Mouse (Mus musculus) heart, adult 11 months (tissue): Measurements from ENCODE around the gene Mrpl45.
A peak's percentile ranks its signal among the peaks of the same experiment; 100 is the strongest.
"Not testable (repeated sequence)": the region's sequence is repeated elsewhere in the genome, so short reads cannot be mapped to it uniquely, and the experiment has no call there.

Source experiments
- DNase-seq: peaks from one replicate; pipeline ENCODE4 v3.0.0; 2022

The Mrpl45 gene

GRCm38 (mm10) chr11:97299939-97300338 is 15.6 kb upstream of the Mrpl45 start:
- no peak for DNase-seq

GRCm38 (mm10) chr11:97301406-97301805 is 14.1 kb upstream of the Mrpl45 start:
- no peak for DNase-seq

DNA sequence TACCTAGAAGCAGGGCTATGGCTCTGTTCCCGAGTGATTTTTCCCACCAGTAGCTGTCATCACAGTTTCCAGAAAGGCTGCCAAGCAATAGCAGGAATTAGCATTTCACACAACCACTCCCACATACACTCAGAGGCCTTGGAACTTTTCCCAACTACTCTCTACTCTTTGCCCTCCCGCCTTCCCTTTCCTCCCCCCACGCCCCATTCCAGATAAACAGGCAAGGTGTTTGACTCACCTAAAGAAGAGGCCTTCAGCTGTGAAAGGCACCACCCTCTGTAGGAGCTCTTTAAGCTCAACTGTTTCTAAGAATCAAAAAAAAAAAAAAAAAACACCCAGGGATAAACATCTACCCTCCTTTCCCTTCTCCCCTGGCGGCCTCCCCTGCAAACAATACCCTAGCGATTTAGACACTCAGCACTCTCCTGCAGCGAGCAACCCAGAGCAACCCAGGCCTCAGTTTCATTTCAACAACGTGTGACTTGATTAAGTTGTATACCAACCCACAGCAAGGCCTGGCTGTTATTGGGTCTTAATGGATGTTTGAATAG is 13.2 kb upstream of the Mrpl45 start:
- peak; percentile 98 for DNase-seq

GRCm38 (mm10) chr11:97304631-97305030 is 10.9 kb upstream of the Mrpl45 start:
- DNase-seq = no peak

DNA sequence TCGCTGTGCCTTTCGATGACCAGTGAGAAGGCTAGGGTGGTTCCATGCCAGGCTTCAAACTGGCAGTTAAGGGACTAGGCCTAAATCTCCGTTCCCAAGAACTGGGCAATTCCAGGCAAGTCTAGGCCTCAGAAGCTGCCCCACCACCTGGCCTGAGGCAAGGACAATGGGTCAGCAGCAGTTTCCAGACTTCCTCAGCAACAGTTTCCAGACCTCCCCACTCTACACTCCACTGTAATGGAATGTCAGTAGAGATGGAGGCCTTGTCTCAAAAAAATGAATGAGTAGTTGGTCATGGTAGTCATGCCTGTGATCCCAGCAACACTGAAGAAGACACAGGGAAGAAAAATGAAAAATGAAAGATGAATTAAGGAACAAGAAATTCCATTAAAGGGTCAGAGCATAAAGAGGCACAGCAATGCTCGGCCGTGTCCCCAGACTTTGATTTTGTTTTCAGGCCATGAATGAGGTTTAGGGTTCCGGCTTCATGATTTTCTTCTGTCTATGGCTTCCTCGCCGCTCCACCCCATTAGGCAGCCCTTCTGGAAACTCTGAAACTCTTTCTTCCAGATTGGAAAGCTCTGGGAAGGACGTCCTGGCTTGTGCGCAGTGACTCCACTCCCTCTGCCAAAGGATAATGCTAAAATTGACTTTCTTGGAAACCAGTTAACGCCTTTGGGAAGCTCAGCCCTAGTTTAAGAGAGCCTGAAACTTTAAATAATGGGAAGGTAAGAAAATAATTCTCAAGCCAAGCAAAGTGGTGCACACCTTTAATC is 8.0 kb upstream of the Mrpl45 start:
- peak; percentile 90 for DNase-seq

GRCm38 (mm10) chr11:97308806-97309450 is 6.6 kb upstream of the Mrpl45 start:
- no peak for DNase-seq

DNA sequence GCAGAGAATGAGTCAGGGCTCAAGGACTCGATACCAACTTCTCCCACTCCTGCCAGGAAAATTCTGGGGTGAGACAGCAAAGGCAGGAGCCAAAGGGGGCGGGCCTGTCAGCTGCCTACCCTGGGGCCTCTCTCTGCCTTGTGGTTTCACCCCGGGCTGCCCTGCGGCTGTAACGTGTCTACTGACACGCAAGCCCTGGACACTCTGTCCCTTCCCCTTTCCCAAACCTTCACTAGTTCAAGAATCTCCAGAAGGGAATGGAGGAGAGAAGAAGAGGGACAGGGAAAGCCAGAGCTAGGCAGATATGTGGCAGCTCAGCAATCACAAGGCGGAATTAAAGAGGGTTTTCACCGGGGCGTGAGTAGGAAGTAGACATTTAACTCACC is 6.1 kb upstream of the Mrpl45 start:
- peak; percentile 99 for DNase-seq

GRCm38 (mm10) chr11:97309911-97310571 is 5.5 kb upstream of the Mrpl45 start:
- DNase-seq = peak; percentile 97

GRCm38 (mm10) chr11:97310895-97311631 is 4.5 kb upstream of the Mrpl45 start:
- DNase-seq = peak; percentile 95

DNA sequence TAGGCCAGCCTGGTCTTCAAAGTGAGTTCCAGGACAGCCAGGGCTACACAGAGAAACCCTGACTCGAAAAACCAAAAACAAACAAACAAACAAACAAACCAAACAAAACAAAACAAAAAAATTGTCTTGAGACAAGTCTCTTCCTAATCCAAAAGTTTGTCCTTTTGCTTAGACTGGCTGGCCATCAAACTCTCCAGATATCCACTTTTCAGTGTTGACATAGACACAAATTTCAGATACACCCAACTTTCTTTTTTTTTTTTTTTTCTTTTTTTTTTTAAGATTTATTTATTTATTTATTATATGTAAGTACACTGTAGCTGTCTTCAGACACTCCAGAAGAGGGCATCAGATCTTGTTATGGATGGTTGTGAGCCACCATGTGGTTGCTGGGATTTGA is 2.6 kb upstream of the Mrpl45 start:
- not testable (repeated sequence) for DNase-seq

GRCm38 (mm10) chr11:97314110-97314509 is 1.4 kb upstream of the Mrpl45 start:
- DNase-seq = no peak

GRCm38 (mm10) chr11:97314751-97315503 is 589 bp upstream of the Mrpl45 start:
- no peak for DNase-seq

DNA sequence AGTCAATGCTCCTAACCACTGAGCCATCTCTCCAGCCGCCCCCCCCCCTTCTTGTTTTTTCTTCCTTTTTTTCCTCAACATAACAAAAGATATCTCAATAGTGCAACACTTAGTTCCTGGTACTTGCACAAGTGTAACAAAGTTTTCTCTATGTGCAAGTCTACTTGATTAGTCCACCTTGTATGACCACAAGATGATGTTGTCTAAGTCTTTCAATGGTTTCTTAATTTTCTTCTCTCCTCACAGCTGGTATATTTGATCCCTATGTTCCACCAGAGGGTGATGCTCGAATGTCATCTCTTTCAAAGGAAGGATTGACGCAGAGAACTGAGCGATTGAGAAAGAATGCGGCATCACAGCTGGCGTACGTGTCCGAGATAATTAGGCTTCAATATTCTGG is 5.7 kb downstream of the Mrpl45 start:
- no peak for DNase-seq

DNA sequence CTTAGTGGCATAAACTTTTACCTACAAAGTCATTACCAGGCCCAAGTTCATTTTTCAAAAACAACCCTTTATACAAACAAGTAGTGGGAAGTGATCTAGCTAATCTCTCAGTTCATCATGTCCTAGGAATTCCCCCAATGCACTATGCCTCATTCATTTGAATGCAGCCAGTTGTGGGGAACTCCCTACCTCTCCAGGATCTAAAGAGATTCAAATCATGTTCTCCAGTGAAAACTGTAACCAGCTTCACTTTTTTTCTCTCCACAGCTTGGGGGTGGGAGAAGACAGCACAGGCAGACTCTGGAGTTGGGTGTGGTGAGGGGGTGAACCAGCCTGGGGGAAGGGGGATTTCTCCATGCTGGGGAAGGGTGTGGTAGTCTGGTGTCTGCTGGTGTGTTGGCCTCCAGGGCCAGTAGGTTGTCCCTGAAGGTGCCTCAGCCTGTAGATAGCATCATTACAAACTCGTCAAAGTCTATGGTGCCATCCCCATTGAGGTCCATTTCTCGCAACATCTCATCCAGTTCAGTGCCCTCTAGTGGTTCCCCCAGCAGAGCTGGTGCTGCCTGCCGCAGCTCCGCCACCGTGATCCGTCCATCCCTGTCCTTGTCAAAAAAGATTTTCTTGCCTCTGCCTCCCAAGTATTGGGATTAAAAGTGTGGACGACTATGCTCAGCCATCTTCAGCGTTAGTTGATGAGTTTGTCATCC is 6.5 kb downstream of the Mrpl45 start:
- not testable (repeated sequence) for DNase-seq

- DNase-seq = no peak
Observed at GRCm38 (mm10) chr11:97325224-97325623, 9.7 kb downstream of the Mrpl45 start.

DNA sequence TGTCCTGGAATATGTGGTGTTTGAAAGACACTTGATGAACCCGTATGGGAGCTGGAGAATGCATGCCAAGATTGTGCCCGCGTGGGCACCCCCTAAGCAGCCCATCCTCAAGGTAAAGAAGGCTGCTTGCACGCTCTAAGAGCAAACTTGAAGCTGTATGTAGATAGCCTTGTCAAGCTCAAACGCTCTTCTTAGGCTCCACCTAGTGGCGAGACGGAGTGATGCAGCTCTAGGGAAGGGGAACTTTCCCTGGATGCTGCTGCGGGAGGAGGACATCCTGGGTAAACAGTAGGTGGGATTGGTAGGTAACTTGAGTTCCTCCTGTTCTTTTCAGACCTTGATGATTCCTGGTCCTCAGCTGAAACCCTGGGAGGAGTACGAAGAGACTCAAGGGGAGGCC is 12.6 kb downstream of the Mrpl45 start:
- no peak for DNase-seq

GRCm38 (mm10) chr11:97330315-97330714 is 14.8 kb downstream of the Mrpl45 start:
- DNase-seq = no peak

GRCm38 (mm10) chr11:97331231-97332190 is 16.0 kb downstream of the Mrpl45 start:
- peak; percentile 93 for DNase-seq

DNA sequence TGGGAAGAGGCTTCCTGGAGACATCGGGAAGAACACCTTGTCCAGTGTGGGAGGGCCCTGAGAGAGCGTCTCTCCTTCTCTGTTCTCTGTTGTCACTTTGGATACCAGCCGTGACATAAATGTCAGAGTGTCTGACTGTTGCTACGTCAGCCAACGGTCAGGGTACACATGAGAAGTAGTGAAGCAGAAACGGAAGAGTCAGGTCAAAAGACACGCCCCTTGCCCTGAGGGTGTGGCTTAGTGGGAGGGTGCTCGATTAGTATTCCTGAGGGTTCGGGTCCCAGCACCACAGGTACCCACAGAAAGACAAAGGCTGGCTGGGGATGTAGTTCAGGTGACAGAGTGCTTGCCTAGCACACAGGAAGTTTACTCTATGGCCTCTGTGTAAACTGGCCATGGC is 17.5 kb downstream of the Mrpl45 start:
- peak; percentile 89 for DNase-seq

- no peak for DNase-seq
Observed at GRCm38 (mm10) chr11:97333896-97334295, 18.4 kb downstream of the Mrpl45 start.
